Mouse (Mus musculus): ENCODE measurements at regions not wholly inside any gene's neighbourhood (a gene's known extent, or its start where the extent isn't known, plus 50 kb on each side); places are given as distances from the start of the nearest gene placed in this dataset.

DNA sequence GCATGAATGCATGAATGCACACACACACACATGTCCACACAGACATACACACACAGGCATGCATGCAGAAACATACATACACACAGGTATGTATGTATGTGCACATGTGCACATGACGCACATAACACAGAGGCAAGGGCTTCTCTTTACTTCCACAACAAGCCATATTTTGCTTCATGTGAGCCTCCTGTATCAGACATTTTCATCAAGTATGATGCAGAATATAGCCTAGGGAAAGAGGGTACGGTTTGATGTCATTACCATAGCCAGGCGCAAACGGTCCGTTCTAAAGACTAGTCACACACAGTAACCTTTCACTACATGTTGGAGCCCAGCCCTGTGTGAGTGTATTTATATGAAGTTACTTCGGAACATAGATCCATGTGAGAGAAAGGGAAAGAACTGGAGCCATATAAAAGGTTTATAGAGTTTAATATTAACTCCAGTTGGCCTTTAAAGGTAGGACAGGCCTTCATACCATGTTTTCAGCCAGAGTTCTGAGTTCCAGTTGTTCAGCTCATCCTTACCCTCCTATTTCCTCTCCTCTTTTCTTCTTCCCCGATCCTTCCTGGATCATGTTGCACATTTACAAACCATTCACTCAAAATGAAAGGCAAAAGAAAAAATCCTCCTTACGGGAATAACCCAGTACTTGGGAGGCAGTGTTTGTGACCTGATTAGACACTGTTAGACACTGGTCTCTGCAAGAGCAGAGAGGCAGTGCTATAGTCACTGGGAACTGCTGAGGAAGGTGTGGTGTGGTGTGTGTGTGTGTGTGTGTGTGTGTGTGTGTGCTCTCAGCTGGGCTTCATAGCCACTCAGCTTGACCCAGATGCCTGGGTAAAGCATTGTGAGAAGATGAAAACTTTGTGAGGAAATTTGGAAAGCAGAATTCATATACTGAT, 434.1 kb upstream of the Ccnh start:
- TF ChIP-seq EP300 (IDR thresholded peaks at IDR 0.05), result no peak
- TF ChIP-seq CTCF (IDR thresholded peaks at IDR 0.05), result no peak
